Mouse (Mus musculus): ENCODE results near the gene Gm21650.
"Not testable (repeated sequence)": the region's sequence is repeated elsewhere in the genome, so short reads cannot be mapped to it uniquely, and the experiment has no call there.

The Gm21650 gene

GRCm38 (mm10) chrY:77692508-77692907, at the start of gene Gm21650:
TSS of gene Gm21650 (plus strand) at chrY:77692808.
- not testable (repeated sequence) for DNase-seq (ENCODE audit: low spot score in 2 of 2)
